Mouse (Mus musculus) urinary bladder, adult 2 months (tissue): ENCODE measurements around the gene Gpr63. TPM values are rescaled to one million over a fixed set of nuclear protein-coding genes. Genes with fewer than 3 reads are reported as not detected.
"Not testable (repeated sequence)": the region's sequence is repeated elsewhere in the genome, so short reads cannot be mapped to it uniquely, and the experiment has no call there.

ENCODE experiments used
- DNase-seq: peaks from one replicate; pipeline ENCODE4 v3.0.0; 2022; ENCODE audit warnings: low spot score
- polyA plus RNA-seq: library from polyadenylated mRNA; depleted of rRNA; stranded (reverse); fragments of >200 nt; gene quantifications from 2 replicates; pipeline ENCODE4 v1.2.3, GENCODE M21; 2012; rRNA removed

Gpr63 gene
- 4.1 and 5.1 TPM in 2 replicates for polyA plus RNA-seq

DNA sequence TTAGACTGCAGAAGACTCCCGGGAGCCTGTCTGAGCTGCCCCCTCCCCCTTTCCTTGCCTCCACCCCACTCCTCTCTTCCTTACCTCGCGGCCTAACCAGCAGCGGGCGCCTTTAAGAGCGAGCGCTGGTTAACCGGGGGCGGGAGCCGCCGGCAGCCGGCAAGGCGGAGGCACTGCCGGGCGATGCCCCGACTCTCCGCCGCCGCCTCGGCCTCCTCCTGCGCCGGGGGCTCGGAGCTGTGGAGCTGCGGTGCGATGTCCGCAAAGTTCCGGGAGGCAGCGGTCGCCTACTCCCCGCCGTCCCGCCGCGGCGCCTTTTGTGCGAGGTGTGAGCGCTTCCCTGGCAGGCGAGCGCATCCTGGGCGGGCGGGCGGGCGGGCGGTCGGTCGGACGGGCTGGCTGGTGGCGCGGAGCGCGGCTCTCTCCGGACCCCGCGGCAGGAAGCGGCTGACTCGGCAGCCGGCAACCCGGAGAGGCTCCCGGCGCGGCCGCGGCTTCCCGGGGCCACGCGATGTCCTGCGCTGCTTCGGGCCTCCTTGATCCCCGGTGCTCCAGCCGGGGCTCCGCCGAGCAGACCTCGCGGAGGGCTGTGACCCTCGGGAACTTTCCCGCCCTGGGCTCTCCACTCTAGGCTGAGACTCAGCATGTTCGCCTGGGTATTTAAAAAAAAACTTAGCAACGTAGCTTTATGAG is at the start of gene Gpr63:
Gene Gpr63 (plus strand): TSS at position 109 of the 693 bp plus-strand sequence.
- peak; percentile 66 for DNase-seq

DNA sequence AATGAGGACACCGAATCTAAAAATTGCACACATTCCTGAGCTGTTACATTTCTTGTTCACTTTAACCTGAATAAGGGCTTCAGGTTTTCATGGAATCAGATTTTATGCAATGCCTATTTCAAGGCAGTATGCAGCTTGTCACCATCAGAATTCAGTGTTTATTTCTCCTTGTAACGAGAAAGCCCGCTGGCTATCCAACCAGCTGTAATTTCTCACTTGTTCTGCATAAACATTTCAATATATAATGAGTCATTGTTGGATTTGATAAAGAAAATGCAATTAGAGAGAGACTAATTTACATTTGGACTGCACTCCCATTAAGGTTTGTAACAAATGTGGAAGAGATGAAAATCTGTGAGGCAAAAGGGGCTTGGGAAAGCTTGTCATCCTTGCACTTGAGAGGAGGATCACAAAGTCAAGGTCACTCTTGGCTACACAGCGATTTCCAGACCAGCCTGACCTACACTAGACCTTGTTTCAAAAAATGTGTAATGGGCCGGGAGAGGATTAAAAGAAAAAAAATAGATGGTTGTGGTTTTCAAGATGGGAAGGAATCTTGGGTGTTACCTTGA is 46.1 kb upstream of the Gpr63 start:
- DNase-seq: no peak

GRCm38 (mm10) chr4:24924726-24925125 is 41.5 kb upstream of the Gpr63 start:
- DNase-seq: no peak

DNA sequence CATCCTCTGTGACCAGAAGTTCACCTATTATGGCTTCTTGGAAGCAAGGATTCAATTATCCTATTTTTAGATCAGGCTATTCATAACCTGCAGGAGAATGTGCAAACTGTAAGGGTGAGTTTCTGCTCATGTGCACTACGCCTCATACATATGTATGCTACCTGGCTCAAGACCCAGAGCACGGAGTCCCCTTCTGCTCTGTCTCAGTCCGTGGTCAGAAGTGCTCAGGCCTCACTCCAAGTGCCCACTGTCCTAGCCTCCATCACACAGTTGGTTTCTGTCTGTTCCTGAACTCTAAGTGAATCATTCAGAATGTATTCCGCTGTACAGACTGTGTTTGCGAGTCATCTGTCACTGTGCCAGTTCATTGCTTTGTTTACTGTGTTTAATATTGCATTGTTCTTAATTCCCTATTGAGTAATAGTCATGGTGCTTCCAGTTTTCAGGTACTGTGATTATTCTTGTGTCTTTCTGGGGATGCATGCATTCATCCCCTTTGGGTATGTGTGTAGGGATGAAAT is 37.9 kb upstream of the Gpr63 start:
- DNase-seq: no peak

GRCm38 (mm10) chr4:24928926-24929325 is 37.3 kb upstream of the Gpr63 start:
- no peak for DNase-seq

DNA sequence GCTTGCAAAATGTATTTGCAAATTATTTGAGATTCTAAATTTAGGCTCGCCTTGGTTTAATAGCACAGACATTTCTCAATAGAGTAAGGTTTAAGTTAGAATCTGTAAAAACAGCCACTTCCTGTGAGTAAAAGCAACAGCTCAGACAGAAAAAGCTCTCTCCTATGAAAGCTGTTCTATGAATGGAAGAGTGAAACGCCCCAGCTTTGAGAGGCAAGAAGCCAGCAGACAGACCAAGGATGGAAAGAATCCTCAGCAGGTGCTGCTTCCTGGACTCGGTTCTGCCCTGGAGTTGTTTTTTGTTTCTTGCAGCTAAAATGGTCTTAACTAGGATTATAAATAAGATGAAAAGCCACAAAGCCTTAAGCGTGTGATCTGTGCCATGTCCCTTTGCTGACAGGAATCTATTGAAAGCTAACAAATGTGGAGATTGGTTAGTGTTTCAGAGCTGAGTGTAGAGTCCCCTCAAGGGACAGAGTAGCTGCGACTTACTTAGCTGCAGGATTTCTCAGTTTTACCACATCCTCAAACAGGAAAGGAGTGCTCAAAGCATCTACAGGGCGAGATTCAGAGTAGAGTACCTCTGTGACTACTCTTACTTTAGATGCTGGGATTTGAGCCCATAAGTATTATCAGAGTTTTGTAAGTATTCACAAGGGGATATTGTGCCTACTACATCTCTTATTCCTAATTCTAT is 23.3 kb upstream of the Gpr63 start:
- DNase-seq: no peak

DNA sequence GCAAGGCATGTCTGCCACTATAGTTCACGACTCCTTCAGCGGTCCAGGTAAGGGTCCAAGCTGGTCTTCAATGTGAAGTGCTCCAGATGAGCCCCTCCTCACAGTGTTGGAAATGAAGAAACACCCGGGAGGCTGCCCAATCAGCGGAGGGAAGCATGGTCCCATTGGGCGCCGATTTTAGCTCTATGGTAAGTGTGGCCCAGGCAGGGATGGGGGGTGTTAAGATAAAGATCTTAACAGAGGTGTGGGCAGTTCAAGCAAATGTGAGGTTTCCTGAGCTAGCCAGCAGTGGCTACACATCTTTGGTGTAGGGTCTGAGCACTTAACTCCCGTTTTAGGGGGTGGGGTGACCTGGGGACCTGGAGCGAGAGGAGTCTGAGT is 299 bp upstream of the Gpr63 start:
- DNase-seq: no peak

- DNase-seq: no peak
Observed at GRCm38 (mm10) chr4:24967251-24967650, 1.0 kb downstream of the Gpr63 start.

GRCm38 (mm10) chr4:24978589-24978988 is 12.4 kb downstream of the Gpr63 start:
- DNase-seq: no peak

GRCm38 (mm10) chr4:24985612-24986011 is 19.4 kb downstream of the Gpr63 start:
- no peak for DNase-seq

- DNase-seq: no peak
Observed at GRCm38 (mm10) chr4:24991475-24991874, 25.3 kb downstream of the Gpr63 start.

GRCm38 (mm10) chr4:25009328-25009727 is 43.1 kb downstream of the Gpr63 start:
- DNase-seq: not testable (repeated sequence)

GRCm38 (mm10) chr4:25011780-25012179 is 45.6 kb downstream of the Gpr63 start:
- no peak for DNase-seq

- DNase-seq: no peak
Observed at GRCm38 (mm10) chr4:25012726-25013125, 46.5 kb downstream of the Gpr63 start.

GRCm38 (mm10) chr4:25015017-25015655 is 48.9 kb downstream of the Gpr63 start:
- no peak for DNase-seq

GRCm38 (mm10) chr4:25028252-25028651 is 62.0 kb downstream of the Gpr63 start:
- no peak for DNase-seq

DNA sequence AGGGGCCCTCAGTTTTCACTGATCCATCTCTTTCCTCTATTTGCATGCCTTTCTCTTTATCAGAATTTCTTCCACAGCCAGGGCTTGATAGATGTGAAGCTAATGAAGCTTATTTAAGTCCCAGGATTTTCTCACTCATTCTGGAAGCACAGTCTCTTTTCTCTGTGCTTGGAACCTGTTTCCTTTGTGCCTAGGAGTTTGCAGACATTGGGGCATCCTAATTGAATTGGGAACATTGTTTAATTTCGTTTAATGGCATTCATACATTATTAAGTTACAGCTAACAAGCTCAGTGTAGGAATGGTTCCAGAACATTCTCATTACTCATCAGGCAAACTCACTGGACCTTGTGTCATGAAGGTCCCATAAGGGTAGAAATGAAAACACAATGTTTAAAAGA is 62.5 kb downstream of the Gpr63 start:
- DNase-seq: no peak

GRCm38 (mm10) chr4:25029875-25030274 is 63.7 kb downstream of the Gpr63 start:
- no peak for DNase-seq

- DNase-seq: no peak
Observed at GRCm38 (mm10) chr4:25035158-25035791, 69.1 kb downstream of the Gpr63 start.

- no peak for DNase-seq
Observed at GRCm38 (mm10) chr4:25035806-25036205, 69.6 kb downstream of the Gpr63 start.

- DNase-seq: no peak
Observed at GRCm38 (mm10) chr4:25037260-25037659, 71.1 kb downstream of the Gpr63 start.

GRCm38 (mm10) chr4:25055541-25055940 is 89.3 kb downstream of the Gpr63 start:
- DNase-seq: not testable (repeated sequence)
